Mouse (Mus musculus): ENCODE results near the gene Lamb3. TPM values are rescaled to one million over a fixed set of nuclear protein-coding genes. Genes with fewer than 3 reads are reported as not detected.

The Lamb3 gene
- polyA plus RNA-seq, 1 experiment from 2014 or later: 0.49 TPM

- WGBS: 62% methylated on average over 7 of the region's 7 CpGs
- Histone ChIP-seq H3K9me3 (ENCODE audit: control insufficient read depth, low read length) (no peaks in the 10 kb centered on the region), H3K4me3 (ENCODE audit: low read length) (no peak overlapping the region), H3K27ac (ENCODE audit: low read depth, low read length) (0 out of 2 replicates have a peak overlapping the region, but pooled peaks have one; percentile 42), H3K9ac (ENCODE audit: low read depth, low read length) (no peak overlapping the region), H3K4me2 (replicated peaks; ENCODE audit: low read depth, low read length) (no peak overlapping the region), H3K27me3 (ENCODE audit: control insufficient read depth, insufficient read depth, low read length) (no peaks in the 10 kb centered on the region), H3K4me1 (ENCODE audit: control insufficient read depth, insufficient read depth, low read length) (peaks cover 3% of the 10 kb centered on the region), H3K36me3 (ENCODE audit: control insufficient read depth, insufficient read depth, low read length) (no peaks in the 10 kb centered on the region)
- no peak for ATAC-seq (ENCODE audit: low FRiP score, low TSS enrichment)
These were observed 54.5 kb downstream of the Lamb3 start for GRCm38 (mm10) chr1:193261897-193262548.

- H3K4me1 ChIP-seq (ENCODE audit: control insufficient read depth, insufficient read depth, low read length): peaks cover 3% of the 10 kb centered on the region
- H3K27me3 ChIP-seq (ENCODE audit: control insufficient read depth, insufficient read depth, low read length): no peaks in the 10 kb centered on the region
- no peak overlapping the region for H3K4me3 ChIP-seq (ENCODE audit: low read length)
- no peak for ATAC-seq (ENCODE audit: low FRiP score, low TSS enrichment)
- no peak overlapping the region for H3K4me2 ChIP-seq (replicated peaks; ENCODE audit: low read depth, low read length)
- H3K9ac ChIP-seq (ENCODE audit: low read depth, low read length): no peak overlapping the region
- no peaks in the 10 kb centered on the region for H3K36me3 ChIP-seq (ENCODE audit: control insufficient read depth, insufficient read depth, low read length)
- no peaks in the 10 kb centered on the region for H3K9me3 ChIP-seq (ENCODE audit: control insufficient read depth, low read length)
- no peak overlapping the region for H3K27ac ChIP-seq (ENCODE audit: low read depth, low read length)
- WGBS: 75% methylated on average over 8 of the region's 8 CpGs
These were observed 55.8 kb downstream of the Lamb3 start for GRCm38 (mm10) chr1:193263026-193263907.

- no peak within 1 kb of the TSS for H3K4me3 ChIP-seq (ENCODE audit: low read length)
- H3K27me3 ChIP-seq (ENCODE audit: control insufficient read depth, insufficient read depth, low read length): no peaks in the 10 kb centered on the region
- WGBS: 84% methylated on average over 5 of the region's 5 CpGs
- no peaks in the 10 kb centered on the region for H3K36me3 ChIP-seq (ENCODE audit: control insufficient read depth, insufficient read depth, low read length)
- H3K4me1 ChIP-seq (ENCODE audit: control insufficient read depth, insufficient read depth, low read length): peaks cover 3% of the 10 kb centered on the region
- no peak within 1 kb of the TSS for H3K27ac ChIP-seq (ENCODE audit: low read depth, low read length)
- H3K4me2 ChIP-seq (replicated peaks; ENCODE audit: low read depth, low read length): no peak within 1 kb of the TSS
- no peak for ATAC-seq (ENCODE audit: low FRiP score, low TSS enrichment)
- no peak within 1 kb of the TSS for H3K9ac ChIP-seq (ENCODE audit: low read depth, low read length)
- H3K9me3 ChIP-seq (ENCODE audit: control insufficient read depth, low read length): no peaks in the 10 kb centered on the region
These were observed 56.6 kb downstream of the Lamb3 start, which contains the start of gene Hsd11b1 for GRCm38 (mm10) chr1:193263955-193264598. Hsd11b1 (minus strand) TSS chr1:193264075.

- Histone ChIP-seq H3K27ac (ENCODE audit: low read depth, low read length) (no peak overlapping the region), H3K4me3 (ENCODE audit: low read length) (no peak overlapping the region), H3K9ac (ENCODE audit: low read depth, low read length) (no peak overlapping the region), H3K27me3 (ENCODE audit: control insufficient read depth, insufficient read depth, low read length) (no peaks in the 10 kb centered on the region), H3K9me3 (ENCODE audit: control insufficient read depth, low read length) (no peaks in the 10 kb centered on the region), H3K4me2 (replicated peaks; ENCODE audit: low read depth, low read length) (no peak overlapping the region), H3K36me3 (ENCODE audit: control insufficient read depth, insufficient read depth, low read length) (no peaks in the 10 kb centered on the region), H3K4me1 (ENCODE audit: control insufficient read depth, insufficient read depth, low read length) (peaks cover 3% of the 10 kb centered on the region)
- no peak for ATAC-seq (ENCODE audit: low FRiP score, low TSS enrichment)
These were observed 58.2 kb downstream of the Lamb3 start for GRCm38 (mm10) chr1:193265734-193266133.

GRCm38 (mm10) chr1:193270965-193271763, 63.7 kb downstream of the Lamb3 start:
- 0 out of 2 replicates have a peak, but pooled peaks cover 3% of the 10 kb centered on the region for H3K4me1 ChIP-seq (ENCODE audit: control insufficient read depth, insufficient read depth, low read length)

GRCm38 (mm10) chr1:193272137-193272915, 64.8 kb downstream of the Lamb3 start:
- ATAC-seq (ENCODE audit: low FRiP score, low TSS enrichment): peak; percentile 58
- Histone ChIP-seq H3K4me3 (ENCODE audit: low read length) (peak overlapping the region; percentile 32), H3K27me3 (ENCODE audit: control insufficient read depth, insufficient read depth, low read length) (no peaks in the 10 kb centered on the region), H3K4me1 (ENCODE audit: control insufficient read depth, insufficient read depth, low read length) (0 out of 2 replicates have a peak, but pooled peaks cover 3% of the 10 kb centered on the region), H3K4me2 (replicated peaks; ENCODE audit: low read depth, low read length) (peak overlapping the region; percentile 54), H3K9me3 (ENCODE audit: control insufficient read depth, low read length) (no peaks in the 10 kb centered on the region), H3K9ac (ENCODE audit: low read depth, low read length) (peak overlapping the region; percentile 47), H3K27ac (ENCODE audit: low read depth, low read length) (peak overlapping the region; percentile 42; the same call in 1 of the 2 replicates), H3K36me3 (ENCODE audit: control insufficient read depth, insufficient read depth, low read length) (no peaks in the 10 kb centered on the region)
- 14% methylated on average over 24 of the region's 24 CpGs for WGBS

More at GRCm38 (mm10) chr1:193270965-193271763, 63.7 kb downstream of the Lamb3 start:
- H3K36me3 ChIP-seq (ENCODE audit: control insufficient read depth, insufficient read depth, low read length): no peaks in the 10 kb centered on the region
- H3K9me3 ChIP-seq (ENCODE audit: control insufficient read depth, low read length): no peaks in the 10 kb centered on the region
- H3K27ac ChIP-seq (ENCODE audit: low read depth, low read length): no peak overlapping the region
- no peak overlapping the region for H3K4me2 ChIP-seq (replicated peaks; ENCODE audit: low read depth, low read length)
- 46% methylated on average over 6 of the region's 6 CpGs for WGBS
- no peak overlapping the region for H3K4me3 ChIP-seq (ENCODE audit: low read length)
- H3K27me3 ChIP-seq (ENCODE audit: control insufficient read depth, insufficient read depth, low read length): no peaks in the 10 kb centered on the region
- H3K9ac ChIP-seq (ENCODE audit: low read depth, low read length): no peak overlapping the region
- no peak for ATAC-seq (ENCODE audit: low FRiP score, low TSS enrichment)

- H3K4me2 ChIP-seq (replicated peaks; ENCODE audit: low read depth, low read length): peak within 1 kb of the TSS; percentile 54
- no peaks in the 10 kb centered on the region for H3K27me3 ChIP-seq (ENCODE audit: control insufficient read depth, insufficient read depth, low read length)
- peak within 1 kb of the TSS; percentile 47 for H3K9ac ChIP-seq (ENCODE audit: low read depth, low read length)
- peak within 1 kb of the TSS; percentile 42; the same call in 1 of the 2 replicates for H3K27ac ChIP-seq (ENCODE audit: low read depth, low read length)
- no peaks in the 10 kb centered on the region for H3K9me3 ChIP-seq (ENCODE audit: control insufficient read depth, low read length)
- 0% methylated on average over 22 of the region's 23 CpGs for WGBS
- peak; percentile 92 for ATAC-seq (ENCODE audit: low FRiP score, low TSS enrichment)
- H3K36me3 ChIP-seq (ENCODE audit: control insufficient read depth, insufficient read depth, low read length): no peaks in the 10 kb centered on the region
- peak within 1 kb of the TSS; percentile 32 for H3K4me3 ChIP-seq (ENCODE audit: low read length)
- 0 out of 2 replicates have a peak, but pooled peaks cover 3% of the 10 kb centered on the region for H3K4me1 ChIP-seq (ENCODE audit: control insufficient read depth, insufficient read depth, low read length)
These were observed 65.6 kb downstream of the Lamb3 start, which contains the start of gene G0s2 for GRCm38 (mm10) chr1:193272916-193273601. G0s2 (minus strand) TSS chr1:193273217.

Measured in kidney, embryonic 14.5 days (tissue).